Mouse (Mus musculus): ENCODE measurements around the gene Olfr1352.
"Not testable (repeated sequence)": the region's sequence is repeated elsewhere in the genome, so short reads cannot be mapped to it uniquely, and the experiment has no call there.

Olfr1352 gene

GRCm38 (mm10) chr10:78980750-78981149 lies at the start of gene Olfr1352:
Gene Olfr1352 (plus strand): TSS chr10:78981050.
- DNase-seq (ENCODE audit: low read depth in 2 of 2, low spot score in 2 of 2) = no peak

GRCm38 (mm10) chr10:78950336-78950735 lies 30.5 kb upstream of the Olfr1352 start, which contains the start of gene Olfr8:
Gene Olfr8 (plus strand): TSS chr10:78950636.
- not testable (repeated sequence) for DNase-seq (ENCODE audit: low read depth in 2 of 2, low spot score in 2 of 2)

- DNase-seq (ENCODE audit: low read depth in 2 of 2, low spot score in 2 of 2) = not testable (repeated sequence)
Measured at GRCm38 (mm10) chr10:78963009-78963408, 17.8 kb upstream of the Olfr1352 start, which contains the start of gene Olfr1353. Gene Olfr1353 (plus strand): TSS chr10:78963309.

GRCm38 (mm10) chr10:79012172-79012571 lies 31.3 kb downstream of the Olfr1352 start, which contains the start of gene Olfr1351:
Gene Olfr1351 (plus strand): TSS chr10:79012472.
- DNase-seq (ENCODE audit: low read depth in 2 of 2, low spot score in 2 of 2) = no peak

GRCm38 (mm10) chr10:79028441-79028840 lies 47.6 kb downstream of the Olfr1352 start, which contains the start of gene Olfr57:
Gene Olfr57 (plus strand): TSS chr10:79028741.
- DNase-seq (ENCODE audit: low read depth in 2 of 2, low spot score in 2 of 2) = no peak

Measured in CD8-positive naive resting alpha-beta T cell, adult 2 months (primary cell).